Mouse (Mus musculus) gastrocnemius, postnatal 14 days (tissue): ENCODE measurements around the gene Ccdc13. TPM values are rescaled to one million over a fixed set of nuclear protein-coding genes. Genes with fewer than 3 reads are reported as not detected.

Experiments
- DNase-seq: peaks from one replicate; pipeline ENCODE4 v3.0.0; 2021; ENCODE audit warnings: mixed read lengths
- intact Hi-C: fragments of 180-260 bp; cut with DNase I; formaldehyde crosslinking; loops from one replicate; pipeline ENCODE4 v1.15.1; 2025; ENCODE audit warnings: low total_unique reads
- long read RNA-seq, 2 experiments: library from polyadenylated mRNA; stranded (forward); transcript quantifications; one replicate each; pipeline ENCODE4 v2.0.0; 2021
- total RNA-seq, 2 experiments: library from RNA; stranded (reverse); gene quantifications; 2 replicates each; pipeline ENCODE4 v1.2.3; 2021

Ccdc13 gene
- under 1 TPM; 0.22 to 0.35 TPM for total RNA-seq
- long read RNA-seq, experiment 1, result 0 reads
- long read RNA-seq, experiment 2, result 0 reads

DNA sequence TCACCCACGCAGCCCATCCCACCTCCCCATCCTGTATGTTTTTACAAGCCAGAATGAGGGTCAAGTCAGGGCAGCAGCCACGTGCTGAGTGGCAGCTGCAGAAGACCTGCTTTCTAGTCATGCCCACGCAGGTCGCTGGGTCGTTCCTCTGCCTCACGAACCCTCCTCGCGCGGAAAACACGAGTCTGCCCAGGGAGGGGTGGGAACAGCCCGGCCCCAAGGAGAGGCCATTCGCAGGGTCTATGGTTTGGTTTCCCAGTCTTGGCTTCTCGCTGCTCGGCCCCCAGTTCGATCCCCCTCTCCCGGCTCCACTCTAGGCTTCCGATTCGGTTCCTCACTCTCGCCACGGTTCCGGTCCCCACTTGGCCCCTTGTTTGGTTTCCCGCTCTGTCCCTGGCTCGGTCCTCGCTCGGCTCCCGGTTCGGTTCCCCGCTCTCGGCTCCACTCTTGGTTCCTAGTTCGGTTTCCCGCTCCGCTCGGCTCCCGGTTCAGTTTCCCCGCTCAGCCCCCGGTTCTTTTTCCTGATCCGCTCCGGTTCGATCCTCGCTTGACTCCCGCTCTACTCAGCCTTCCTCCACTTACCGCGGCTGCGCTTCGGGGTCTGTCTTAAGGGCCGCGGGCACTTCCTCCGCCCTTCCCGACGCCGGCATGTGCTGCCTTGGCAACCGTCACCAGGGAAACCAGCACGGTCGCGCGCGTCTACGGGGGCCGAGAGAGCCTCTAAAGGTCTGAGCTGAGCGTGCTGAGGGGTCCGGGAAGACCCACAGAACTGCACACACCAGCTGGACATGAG, at the start of gene Ccdc13:
Ccdc13 (minus strand) TSS at position 633 of the 793 bp plus-strand sequence.
- intact Hi-C loops, result no loop called here
- peak; percentile 77 for DNase-seq

DNA sequence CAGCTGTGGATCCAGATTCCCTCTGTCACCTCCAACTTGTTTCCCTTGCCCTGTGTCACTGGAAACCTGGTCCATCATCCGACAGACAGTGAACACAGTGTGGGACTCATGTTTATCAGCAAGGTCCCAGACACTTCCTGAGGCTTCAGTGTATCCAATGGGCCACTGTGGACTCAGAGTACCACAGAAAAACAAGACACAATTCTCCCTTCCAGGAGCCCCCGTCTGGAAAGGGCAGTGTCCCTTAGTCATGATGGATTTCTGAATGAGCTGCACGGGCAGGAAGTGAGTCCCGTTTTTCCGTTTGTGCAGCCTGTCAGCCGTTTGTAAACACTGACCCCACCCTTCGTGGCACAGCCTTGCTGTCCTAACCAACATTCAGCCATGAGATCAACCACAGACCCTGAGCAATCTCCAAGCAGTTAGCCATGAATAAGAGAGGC, 42.8 kb upstream of the Ccdc13 start:
- intact Hi-C loops, result no loop called here

DNA sequence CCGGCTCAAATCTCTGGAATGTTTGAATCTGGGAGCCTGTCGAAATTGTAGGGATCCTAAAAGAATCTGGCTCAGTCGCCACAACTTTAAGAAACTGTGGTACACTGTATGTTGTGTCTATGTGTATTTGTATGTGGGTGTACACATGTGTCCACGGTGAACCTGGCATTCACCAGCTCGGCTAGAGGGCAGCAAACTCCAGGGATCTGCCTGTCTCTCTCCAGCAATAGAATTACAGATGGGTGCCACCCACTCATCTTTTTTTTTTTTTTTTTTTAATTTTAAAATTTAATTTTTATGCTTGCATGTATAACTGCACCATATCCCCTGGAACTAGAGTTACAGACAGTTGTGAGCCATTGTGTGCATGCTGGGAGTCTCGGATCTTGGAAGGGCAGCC, 42.0 kb upstream of the Ccdc13 start:
- no peak for DNase-seq
- intact Hi-C loops, result no loop called here

More for the DNA sequence above, 42.8 kb upstream of the Ccdc13 start:
- no peak for DNase-seq

DNA sequence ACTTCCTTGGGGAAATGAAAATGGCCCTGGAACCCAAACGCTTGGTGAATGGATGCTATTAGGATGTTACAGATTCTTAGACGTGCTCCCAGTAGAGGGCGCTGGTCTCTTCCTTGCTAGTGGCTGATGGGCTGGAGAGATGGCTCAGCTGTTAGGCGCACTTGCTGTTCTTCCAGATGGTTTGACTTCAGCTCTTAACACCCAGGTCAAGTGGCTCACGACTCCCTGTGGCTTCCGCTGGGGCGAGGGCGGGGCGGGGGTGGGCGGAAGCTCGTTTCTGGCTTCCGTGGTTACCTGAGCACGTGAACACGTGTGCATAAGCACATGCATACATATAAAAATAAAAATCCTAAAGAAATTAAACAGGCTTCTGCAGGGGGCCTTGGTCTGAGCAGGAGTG, 41.6 kb upstream of the Ccdc13 start:
- DNase-seq, result peak; percentile 78
- intact Hi-C loops, result no loop called here

DNA sequence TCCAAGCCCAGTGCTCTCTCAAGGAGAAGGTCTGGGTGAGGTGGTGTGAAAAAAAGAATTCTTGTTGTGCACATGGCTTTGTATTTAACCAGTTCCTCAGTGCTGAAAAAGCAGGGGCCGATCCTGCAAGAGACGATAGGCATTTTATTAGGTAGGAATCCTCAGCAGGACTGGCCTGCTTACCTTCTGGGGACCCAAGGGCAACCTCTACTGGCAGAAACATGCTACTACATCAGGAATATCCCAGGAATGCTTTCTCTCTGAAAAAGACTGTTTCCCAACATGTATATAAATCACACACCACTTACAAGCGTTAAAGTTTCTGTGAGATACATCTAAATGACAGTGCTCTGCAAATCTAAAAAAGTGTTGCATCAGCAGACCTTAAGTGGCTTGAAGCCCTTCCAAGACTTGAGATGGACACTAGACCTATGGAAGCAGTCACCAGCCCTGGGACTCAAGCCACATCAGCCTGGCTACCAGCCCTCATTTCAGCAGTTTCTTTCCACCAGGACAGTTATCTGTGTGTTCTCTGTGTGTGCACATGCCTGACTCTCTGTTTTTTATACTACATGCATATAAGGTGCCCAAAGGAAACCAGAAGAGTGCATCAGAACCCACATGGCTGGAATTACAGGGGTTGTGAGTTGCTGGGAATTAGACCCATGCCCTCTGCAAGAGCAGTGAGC, 37.9 kb upstream of the Ccdc13 start:
- intact Hi-C loops, result loop anchor here (2.0 to 5.0 kb wide), 2 partner anchors 30 to 45 kb away; no protein-coding TSS in a partner anchor
- peak; percentile 41 for DNase-seq

DNA sequence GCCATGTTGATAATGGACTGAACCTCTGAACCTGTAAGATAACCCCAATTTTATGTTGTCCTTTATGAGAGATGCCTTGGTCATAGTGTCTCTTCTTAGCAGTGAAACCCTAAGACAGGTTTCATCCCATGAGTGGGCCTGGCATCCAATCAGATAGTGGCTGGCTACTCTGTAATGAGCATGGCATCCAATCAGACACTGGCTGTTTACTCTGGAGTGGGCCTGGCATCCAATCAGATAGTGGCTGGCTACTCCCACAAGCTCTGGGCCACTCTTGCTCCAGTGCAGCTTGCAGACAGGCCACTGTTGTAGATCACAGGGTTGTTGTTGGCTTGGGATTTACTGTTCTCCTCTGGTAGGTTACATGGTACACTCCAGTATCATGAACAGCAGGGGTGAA, 34.3 kb upstream of the Ccdc13 start:
- no peak for DNase-seq
- intact Hi-C loops, result no loop called here

DNA sequence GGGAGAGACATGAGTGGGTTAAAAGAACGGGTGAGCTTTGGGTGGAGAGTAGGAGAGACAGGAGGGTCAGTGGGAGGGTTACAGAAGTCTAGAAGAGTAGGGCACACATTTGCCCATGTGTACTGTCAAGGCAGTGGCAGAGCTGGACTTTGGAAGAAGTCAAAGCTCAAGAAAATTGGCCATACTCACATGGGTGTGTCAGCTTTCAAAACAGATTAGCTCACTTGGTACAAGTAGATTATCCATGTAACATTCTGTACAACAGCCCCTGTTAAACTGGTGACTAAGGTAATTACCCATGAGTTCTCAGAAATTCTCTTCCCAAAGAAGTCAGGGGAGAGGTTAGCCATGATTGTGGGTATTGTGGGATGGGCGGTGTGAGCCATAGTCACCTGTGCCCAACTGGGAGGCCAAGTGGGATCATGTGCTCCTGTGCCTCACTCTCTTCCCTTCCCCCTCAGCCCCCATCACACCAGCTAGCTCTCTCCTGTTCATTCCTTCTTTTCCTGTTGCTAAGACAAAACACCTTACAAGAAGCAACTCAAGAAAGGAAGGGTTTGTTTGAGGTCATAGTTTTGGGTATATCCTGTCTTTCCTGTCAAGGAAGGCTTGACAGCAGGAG, 32.9 kb upstream of the Ccdc13 start:
- no peak for DNase-seq
- intact Hi-C loops, result no loop called here

DNA sequence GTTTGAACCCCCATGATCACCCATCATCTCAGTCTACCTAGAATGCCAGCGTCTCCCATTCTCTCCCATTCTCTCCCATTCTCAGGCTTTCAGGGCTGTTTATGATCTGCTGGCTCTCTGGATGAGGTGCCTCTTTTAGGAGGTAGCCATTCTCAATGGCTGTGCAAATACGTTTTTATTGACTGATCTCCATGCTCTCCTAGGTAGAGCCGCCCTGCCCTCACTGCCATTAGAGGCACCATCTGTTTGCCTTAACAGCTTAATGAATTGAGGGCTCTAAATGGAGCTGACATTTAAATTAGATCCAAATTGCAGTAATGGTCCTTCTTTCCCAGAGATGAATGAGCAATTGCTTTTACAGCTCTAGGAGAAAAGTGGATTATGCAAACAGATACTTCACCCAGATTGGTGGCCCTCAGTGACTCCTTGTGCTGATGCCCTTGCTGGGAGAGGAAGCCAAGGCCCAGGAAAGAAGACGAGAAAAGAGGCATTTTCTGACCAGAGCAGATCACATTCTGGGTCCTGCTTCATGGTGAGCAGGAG, 30.8 kb upstream of the Ccdc13 start:
- DNase-seq, result no peak
- intact Hi-C loops, result no loop called here

DNA sequence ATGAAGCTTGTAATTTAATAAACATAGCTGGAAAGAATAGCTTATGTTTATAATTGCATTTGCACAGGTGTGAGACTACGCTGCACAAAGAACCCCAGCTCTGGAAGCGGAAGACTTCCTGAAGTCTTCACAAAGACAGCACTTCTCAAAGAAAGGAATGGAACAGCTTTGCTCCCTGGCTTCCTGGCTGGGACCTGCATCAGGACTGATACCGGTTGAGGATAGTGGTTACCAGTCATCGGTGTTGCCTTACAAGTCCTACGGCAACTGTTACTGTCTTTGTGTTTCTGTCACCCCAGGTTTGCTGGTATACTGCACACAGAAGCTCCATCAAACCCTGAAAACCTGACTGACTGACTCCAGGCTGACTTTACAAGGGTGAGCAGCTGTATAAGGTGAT, 30.2 kb upstream of the Ccdc13 start:
- no peak for DNase-seq
- intact Hi-C loops, result no loop called here

DNA sequence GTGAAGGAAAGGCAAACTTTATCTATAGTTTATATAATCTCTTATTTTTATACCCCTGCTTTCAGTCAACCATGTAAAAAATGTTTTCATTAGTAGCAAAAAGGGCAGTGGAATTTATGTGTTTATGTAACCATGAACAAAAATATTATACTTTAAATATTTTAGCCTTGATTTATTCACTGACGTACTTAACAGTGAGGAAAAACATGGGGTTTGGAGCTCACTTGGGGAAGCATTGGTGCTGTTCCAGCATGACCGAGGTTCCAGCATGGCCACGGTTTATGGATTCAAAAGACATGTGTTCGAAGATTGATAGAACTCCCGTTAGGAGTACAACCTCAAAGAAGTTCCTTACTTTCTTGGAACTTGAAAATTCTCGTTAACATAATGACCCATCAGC, 29.0 kb upstream of the Ccdc13 start:
- DNase-seq, result no peak
- intact Hi-C loops, result no loop called here

DNA sequence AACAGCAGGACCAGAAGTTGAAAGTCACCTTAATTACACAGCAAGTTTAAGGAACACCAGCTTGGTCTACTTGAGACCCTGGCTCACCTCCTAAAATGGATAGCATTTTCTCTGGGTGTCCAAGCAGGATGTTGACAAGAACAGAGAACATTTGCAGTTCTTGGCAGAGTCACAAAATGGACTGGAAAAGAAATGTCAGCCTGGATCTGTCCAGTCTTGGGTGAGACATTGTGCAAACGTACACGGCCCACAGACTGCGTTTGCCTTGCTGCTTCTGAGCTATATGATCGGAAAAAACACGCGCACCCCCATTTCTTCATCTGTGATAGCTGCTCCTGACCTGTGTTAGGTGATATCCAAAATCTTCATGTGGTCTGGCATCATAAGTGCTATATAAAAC, 28.4 kb upstream of the Ccdc13 start:
- intact Hi-C loops, result no loop called here
- DNase-seq, result no peak

DNA sequence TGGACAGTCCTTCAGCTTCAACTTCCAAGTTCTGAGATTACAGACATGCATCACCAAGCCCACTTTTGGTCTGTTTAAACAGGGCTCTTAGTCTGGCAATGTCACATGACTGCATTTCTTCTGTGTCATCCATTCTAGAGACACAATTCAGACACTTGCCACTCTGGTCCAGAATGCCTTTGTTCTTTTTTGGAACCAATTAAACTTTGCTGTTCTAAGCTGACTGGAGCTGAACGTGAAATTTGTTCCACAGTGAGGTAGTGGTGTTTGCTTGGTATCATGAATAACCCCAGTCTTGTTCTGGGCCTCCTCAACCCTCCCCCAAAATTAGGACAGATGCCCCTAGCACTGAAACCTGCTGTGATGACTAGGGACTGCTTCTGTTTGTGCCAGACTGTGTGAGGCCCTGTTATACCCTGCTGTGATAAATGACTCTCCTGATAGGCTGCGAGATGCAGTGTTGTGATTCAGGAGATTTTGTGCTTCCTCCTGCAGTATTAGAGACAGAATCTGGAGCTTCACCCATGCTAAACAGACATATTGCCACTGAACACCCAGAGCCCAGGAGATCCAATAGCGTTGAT, 26.3 kb upstream of the Ccdc13 start:
- intact Hi-C loops, result no loop called here

DNA sequence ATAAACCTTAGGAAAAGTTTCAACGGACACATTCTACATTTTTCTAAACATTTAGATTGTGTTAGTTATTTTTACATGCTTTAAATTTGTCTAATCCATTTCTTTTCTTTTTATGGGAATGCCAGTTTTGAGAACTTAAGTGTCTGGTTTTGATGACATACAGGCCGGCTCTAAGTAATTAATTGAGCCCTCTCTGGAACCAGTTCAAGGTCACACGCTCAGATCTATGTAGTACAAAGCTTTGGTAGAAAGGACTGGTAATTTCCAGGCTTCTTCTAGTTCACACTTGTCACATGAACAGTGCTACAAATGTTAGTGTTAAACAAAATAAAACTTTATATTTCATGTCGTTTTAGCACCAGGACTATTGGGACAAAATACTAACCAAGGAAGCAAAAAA, 25.6 kb upstream of the Ccdc13 start:
- intact Hi-C loops, result no loop called here
- no peak for DNase-seq

More for the DNA sequence above, 26.3 kb upstream of the Ccdc13 start:
- no peak for DNase-seq

DNA sequence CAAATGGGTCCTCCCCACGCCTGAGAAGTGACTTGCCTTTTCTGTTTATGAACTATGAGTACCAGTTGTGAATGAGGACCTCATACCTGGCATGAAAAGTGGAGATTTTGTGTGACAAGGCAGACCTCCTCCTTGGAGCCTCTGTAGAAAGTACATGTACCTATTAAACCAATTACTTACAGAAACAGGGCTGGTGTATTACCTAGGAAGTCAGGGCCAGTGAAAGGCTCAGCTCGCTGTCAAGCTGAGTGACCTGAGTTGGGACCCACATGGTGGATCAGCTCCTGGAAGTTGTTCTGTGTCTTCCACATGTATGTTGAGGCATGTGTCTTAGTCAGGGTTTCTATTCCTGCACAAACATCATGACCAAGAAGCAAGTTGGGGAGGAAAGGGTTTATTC, 21.7 kb upstream of the Ccdc13 start:
- intact Hi-C loops, result no loop called here
- no peak for DNase-seq

DNA sequence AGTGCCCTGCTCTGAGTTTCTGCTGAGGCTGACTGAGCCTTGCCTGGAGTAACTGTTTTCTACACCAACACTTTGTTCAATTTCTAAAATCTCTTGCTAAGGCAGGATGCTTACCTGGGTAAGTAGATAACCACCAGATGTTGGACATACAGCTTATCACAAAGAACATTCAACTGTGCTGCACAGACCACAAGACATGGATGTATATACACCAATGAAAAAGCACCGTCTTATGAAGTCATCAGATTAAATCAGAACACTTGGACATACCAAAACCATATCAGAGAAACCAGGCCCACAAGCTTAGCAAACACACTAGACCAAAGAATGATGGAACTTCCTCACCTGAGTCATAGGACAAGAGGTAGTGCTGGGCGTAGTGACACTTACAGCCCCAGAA, 20.1 kb upstream of the Ccdc13 start:
- intact Hi-C loops, result no loop called here
- DNase-seq, result no peak

DNA sequence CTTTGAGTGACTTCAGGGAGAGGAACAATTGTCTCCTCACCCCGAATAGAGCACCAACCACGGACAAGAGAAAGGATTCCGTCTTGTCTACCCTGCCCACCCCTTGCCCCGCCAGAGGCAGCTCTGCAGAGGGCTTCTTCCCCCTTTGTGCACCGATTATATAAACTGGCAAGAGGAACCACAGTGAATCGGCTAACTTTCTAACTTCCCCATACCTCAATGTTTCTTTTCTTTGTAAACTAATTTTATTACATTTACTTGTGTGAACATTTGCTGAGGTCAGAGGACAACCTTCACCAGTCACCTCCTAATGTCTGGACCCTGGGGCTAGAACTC, 18.9 kb upstream of the Ccdc13 start, which contains the start of gene Higd1a:
Higd1a (minus strand) TSS at position 210 of the 336 bp plus-strand sequence.
- intact Hi-C loops, result no loop called here
- DNase-seq, result no peak

DNA sequence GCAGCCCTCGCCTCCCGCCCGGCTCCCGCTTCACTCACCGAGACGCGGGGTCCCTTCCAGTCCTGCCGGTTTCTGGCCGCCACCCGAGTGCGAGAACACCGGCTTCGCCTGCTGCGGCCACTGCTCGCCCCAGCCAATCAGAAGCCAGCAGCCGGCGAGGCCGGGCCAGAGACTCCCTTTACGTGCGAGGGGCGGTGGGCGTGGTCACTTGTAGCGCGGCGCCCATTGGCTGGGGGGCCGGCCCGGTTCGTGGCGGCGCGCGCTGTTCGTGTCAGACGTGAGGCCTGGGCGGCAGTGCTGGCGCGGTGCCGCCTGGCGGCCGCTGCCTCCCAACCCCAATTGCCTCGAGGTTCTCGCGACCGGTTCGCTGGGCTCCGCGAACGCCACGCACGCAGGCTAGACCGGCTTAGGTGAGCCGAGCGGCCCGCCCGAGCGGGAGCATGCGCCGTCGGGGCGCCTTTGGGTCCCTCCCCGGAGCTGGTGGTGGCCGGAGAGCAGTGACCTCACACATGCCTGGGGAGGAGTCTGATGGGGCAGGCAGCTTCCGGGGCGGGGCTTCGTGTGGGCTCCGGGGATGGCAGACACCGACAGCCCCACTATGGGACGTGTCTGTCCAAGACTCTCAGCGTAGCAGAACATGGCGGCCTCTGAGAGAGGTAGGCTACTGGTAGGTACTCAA, 18.4 kb upstream of the Ccdc13 start:
- DNase-seq, result peak; percentile 99
- intact Hi-C loops, result no loop called here

DNA sequence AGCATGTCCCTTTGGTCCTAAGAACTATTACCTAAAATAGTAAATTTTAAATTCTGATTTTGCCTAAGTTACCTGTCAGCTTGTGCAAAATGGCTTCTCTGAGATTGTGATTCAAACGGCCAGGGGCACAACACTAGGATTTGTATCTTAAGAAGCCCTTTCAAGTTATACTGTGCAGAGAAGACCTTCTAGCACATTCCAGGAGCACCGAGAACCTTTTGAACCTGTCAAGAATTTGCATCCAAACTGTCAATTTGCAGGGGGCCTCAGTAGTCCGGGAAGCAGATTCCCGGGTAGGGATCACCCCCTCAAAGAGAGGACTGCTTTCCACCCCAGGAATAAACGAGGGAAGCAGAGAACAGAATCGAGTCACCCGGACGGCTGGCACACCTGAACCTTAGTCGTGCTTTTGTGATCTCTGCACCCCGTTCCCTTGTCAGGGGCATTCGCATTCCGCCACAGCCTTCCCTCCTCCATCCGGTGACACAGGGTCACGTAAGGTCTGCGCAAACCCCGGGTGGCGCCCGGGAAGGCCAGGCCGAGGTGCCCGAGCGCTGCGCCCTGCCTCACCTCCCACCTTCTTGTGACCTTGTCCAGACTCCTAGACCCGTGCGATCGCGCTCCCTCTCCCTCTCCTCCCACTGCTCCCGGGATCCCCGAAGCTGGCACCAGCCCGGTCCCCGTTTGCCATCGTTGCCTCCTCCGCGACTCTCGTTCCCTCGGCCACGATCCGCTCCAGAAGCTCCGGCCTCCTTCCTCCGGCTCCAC, 17.6 kb upstream of the Ccdc13 start:
- peak; percentile 40 for DNase-seq
- intact Hi-C loops, result no loop called here

DNA sequence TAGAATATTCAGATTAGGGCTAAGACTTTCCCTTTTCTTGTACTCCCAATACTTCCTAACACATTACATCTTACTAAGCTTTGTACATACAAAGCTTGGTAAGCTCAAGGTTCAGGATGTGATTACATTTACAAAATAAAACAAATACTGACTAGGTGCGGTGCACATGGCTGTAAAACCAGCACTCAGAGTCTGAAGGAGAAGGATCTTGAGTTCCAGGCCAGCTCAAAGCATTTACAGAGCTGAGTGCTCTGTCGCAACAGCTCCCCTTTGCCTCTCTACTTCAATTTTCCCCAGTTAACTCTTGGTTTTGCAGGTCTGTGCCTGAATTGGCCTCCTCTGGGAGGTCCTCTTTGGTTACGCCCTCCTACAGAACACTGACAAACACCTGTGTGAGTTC, 15.0 kb upstream of the Ccdc13 start:
- intact Hi-C loops, result no loop called here
- DNase-seq, result no peak
